Mouse (Mus musculus): ENCODE measurements around the gene Spcs2.

GRCm38 (mm10) chr7:99892351-99892750, 29.1 kb upstream of the Spcs2 start:
- TF ChIP-seq POLR2A (IDR thresholded peaks at IDR 0.05; ENCODE audit: insufficient read depth, low read length) (no peak), EP300 (IDR thresholded peaks at IDR 0.05; ENCODE audit: insufficient read depth, low read depth, low read length) (no peak)
